Mouse (Mus musculus): ENCODE measurements around the gene Polrmt.

Gene Polrmt

GRCm38 (mm10) chr10:79687513-79687912 is 58.9 kb downstream of the Polrmt start:
- DNase-seq (ENCODE audit: low spot score): no peak

GRCm38 (mm10) chr10:79686691-79687090 is 59.7 kb downstream of the Polrmt start:
- no peak for DNase-seq (ENCODE audit: low spot score)

- DNase-seq (ENCODE audit: low spot score): no peak
Measured at GRCm38 (mm10) chr10:79686219-79686618, 60.2 kb downstream of the Polrmt start.

Data from left cerebral cortex, adult 11 months (tissue).